Mouse (Mus musculus) myocyte (in vitro differentiated cells): ENCODE measurements around the gene Sstr3.

Experiments used
- POLR2A ChIP-seq: IDR thresholded peaks from one replicate; pipeline ENCODE4 v1.6.1; 2011; ENCODE audit warnings: low read depth, mild to moderate bottlenecking, control low read depth, moderate library complexity; ENCODE audit not compliant: insufficient read length
- POLR2AphosphoS2 ChIP-seq: IDR thresholded peaks from one replicate; pipeline ENCODE4 v1.6.1; 2011; ENCODE audit warnings: low read depth, control low read depth; ENCODE audit not compliant: insufficient read length

DNA sequence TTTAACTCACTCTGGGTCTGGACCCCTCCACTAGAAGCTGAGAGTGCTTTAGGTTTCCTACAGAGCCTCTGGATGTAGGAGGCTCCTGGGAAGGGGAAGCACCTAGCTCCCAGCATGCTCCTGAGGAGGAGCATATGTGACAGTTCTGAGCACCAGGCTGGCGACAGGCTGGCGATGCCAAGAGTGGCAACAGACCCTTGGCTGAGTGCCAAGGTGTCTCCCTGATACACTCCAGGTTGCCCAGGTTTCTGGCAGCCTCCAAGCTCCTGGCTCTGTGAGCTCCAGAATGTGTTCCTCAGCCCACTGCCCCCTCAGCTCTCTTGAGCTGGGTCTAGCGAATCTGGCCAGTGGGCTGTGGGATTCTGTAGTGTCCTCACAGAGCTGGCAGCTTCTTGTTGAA lies 2.9 kb downstream of the Sstr3 start:
- no peak for TF ChIP-seq POLR2A
- TF ChIP-seq POLR2AphosphoS2: no peak
